Mouse (Mus musculus): ENCODE data around the gene Ino80d.

The Ino80d gene

DNA sequence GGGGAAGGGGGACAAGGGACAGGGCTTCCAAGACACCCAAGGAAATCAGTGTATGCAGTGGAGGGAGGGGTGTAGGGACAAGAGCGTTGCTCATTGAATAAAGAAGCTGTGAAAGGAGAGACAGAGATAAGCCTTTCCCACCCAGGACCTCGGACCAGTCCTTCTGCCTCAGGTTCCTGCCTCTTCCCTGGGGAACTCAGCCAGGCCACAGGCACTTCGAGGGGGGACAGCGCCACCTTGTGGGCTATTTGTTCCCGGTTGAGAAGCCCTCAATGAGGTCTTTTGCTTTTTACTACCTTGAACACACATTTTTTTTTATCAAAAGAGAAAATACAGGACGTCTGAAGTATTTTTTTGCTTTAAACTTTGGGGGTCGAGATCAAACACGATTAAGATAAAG, 185.0 kb downstream of the Ino80d start:
- intact Hi-C loops (cut with DNase I): loop anchor here (5.0 kb wide), 1 partner anchor 142 kb away; no protein-coding TSS in a partner anchor

DNA sequence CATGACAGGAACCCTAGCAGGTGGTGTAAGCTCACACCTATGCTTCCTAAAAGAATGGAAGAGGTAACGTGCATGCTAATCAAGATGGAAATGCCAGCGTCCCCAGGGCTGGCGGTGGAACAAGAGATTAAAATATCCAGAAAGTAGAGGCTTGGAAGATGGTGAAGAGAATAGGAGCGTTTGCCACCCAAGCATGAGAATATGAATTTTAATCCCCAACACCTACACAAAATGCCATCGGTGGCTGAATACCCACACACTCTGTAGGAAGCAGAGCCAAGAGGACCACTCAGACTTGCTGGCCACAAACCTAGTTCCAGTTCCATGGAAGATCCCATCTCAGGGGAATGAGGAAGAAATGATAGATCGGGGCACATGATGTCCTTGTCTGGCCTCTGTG, 195.2 kb downstream of the Ino80d start:
- intact Hi-C loops (cut with DNase I): no loop called here

DNA sequence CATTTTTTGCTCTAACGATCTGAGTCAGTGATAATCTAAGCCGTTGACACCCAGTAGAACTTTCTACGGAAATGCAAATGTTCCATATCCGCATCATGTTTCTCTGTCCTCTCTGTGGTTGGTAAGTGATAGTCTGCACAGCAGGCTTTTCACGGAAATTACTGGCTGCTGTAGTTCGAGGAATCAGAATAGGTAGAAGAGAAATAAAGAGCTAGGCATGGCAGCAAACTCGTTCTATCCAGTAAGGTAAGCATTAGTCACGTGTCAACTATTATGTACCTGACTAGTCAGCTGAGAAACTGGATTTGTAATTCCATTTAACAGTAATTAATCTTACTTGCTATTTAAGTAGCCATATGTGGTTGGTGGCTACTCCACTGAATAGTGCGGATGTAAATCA, 197.9 kb downstream of the Ino80d start:
- intact Hi-C loops (cut with DNase I): no loop called here

DNA sequence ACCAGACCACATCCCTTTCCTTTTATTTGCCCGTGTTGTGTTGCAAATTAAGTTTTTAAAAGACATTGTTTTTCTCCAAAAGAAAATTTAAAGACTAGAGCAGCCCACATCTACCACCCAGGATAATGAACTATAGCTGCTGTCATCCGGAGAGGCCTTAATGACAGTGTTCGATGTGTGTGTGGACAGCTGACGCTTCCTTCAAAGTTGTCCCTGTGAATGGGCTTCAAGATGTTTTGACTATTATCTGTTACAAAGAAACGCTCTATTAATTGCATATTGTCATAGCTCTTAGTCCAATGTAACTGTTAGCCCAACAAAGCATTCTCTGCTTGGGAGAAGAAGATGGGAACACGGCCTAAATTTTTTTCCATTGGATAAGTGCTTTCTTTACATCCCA, 200.0 kb downstream of the Ino80d start:
- intact Hi-C loops (cut with DNase I): no loop called here

DNA sequence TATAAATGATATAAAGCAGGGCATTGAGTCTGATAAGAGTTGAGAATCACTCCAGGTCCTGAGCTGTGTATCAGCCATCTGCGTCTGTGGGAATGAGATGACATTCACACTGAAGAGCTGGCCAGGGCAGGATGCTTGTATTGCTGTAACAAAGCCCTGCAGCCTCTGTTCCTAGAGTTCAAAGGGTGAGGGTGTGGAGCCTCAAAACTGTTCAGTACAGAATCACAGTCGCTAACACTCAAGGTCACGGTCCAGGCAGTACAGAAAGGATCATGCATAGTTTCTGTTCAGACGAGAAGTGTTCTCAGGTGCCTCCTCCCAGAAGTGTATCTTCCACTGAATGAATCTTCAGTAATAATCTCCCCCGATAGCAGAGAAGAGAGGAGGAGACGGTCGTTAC, 203.0 kb downstream of the Ino80d start:
- intact Hi-C loops (cut with DNase I): no loop called here

DNA sequence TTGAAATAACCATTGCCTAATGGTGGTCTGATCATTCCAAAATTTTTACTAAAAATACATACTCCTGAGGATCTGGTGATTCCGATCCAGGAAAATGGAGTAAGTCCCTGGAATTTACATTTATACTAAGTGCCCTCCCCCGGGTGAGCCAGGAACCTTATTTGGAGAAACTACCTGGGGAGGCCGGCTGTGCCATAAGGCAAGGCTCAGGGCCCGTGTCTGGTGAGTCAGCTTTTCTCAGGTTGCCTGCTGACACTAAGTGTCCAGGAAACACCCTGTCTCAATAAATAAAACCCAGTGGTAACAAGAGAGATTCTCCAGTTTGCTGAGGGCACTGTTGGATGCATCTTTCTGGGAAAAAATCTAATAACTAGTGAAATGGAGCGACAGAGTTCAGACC, 205.3 kb downstream of the Ino80d start:
- intact Hi-C loops (cut with DNase I): no loop called here

DNA sequence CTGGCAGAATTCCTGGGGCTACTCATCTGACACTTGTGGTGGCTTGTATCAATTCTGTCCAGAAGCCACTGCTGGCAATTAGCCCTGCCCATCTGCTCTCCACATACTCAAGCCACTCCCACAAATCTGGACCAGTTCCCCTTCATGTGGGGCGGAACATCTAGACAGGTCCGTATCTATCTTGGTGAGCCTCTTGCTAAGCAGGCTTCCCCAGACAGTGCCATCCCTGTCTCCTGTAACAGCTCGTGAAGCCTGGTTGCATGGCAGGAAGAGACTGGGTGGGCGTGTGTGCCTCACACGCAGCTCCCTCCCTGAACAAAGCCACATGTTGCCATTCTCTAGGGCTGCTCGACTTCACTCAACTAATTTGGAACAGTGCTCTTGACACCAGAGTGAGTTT, 206.0 kb downstream of the Ino80d start:
- intact Hi-C loops (cut with DNase I): no loop called here

Small RNA genes lying within 50 kb of the gene (microRNA-seq; reads per million reads assigned to microRNA genes)
- gene Gm24557 (0 reads per million in 2 experiments), gene Gm44468 (0 reads per million in 2 experiments)
